Mouse (Mus musculus): Measurements from ENCODE around the gene Gm12258.

Gm12258 gene

DNA sequence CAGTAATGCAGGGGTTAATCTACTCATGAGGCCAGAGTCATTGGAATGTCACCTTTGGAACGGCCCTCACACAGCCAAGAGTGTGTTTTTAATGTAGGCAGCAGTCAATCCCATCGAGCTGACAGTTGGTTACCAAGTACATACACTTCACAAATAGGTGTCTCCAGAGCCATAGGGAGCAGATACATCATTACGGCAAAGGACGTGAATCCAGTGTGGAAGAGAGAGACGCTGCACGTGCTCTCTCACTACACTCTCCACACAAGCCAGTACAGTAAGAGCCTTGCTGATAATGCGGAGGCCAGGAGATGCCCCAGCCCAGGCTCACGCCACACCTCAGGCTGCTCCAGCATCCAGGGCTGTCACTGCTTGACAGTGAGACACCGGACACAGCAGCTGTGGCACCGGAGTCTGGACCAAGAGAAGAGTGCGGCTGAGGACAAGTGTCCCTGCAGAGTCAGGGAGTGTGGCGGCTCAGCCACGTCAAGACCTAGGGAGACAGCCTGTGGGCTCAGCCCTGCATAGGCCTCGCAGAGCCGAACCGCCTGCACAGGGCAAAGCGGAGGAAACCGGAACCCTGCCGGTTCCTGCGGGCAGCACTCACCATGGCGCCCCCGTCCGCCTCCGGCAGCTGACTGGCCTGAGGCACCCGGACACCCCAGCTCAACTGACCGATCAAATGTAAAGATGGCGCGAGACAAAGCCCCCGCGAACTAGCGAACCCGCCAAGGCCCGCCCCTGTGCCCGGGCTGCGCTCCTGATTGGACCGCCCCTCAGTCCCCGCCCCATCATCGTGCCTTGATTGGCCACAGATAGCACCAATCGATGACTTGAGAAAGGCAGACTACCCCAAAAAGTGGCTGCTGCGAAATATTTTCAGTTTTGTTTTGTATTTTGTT is 56.8 kb downstream of the Gm12258 start, which contains the start of gene Zfp39:
Gene Zfp39, minus strand, starts transcription at position 715 of the 899 bp plus-strand sequence.
- DNase-seq = peak; percentile 92 to 95

DNA sequence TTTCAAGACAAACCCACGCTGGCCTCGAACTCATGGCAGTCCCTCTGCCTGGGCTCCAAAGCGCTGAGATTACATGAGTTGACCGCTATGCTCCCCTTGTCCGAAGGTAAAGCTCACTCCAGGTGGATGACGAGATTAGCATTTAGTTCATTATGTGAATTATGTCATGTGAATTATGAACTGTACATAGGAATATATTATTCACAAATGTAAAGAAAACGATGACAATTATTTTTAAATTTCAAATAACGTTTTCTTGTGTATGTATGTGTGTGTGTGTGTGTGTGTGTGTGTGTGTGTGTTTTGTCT is 57.4 kb downstream of the Gm12258 start:
- no peak for DNase-seq

DNA sequence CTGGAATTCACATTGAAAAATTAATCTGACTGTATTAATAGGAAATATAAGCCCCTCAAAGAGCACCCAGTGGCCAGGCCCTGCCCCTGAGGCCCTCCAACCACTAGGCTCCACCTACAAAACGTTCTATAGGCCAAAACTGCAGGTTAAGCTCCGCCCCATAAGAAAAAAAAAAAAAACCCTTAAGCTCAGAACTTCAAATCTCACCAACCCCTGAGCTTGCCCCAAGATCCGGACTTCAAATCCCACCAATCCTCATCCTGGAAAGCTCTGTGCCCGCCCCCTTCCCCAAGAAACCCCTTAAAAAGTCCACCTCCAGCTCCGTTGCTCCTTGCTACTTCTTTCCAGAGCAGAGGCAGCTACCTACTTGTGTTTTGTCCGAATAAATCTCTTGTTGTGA is 57.9 kb downstream of the Gm12258 start:
- peak in 1 of 2 experiments; percentile 20 for DNase-seq

Data from thymus, adult 18-20 months (tissue).